Mouse (Mus musculus) left cerebral cortex, adult 9 months (tissue): ENCODE results near the gene Gm11037.

Experiments used
- DNase-seq, 2 experiments: peaks; one replicate each; pipeline ENCODE4 v3.0.0; 2022; ENCODE audit warnings: low spot score in 2 of 2

Gm11037 gene

DNA sequence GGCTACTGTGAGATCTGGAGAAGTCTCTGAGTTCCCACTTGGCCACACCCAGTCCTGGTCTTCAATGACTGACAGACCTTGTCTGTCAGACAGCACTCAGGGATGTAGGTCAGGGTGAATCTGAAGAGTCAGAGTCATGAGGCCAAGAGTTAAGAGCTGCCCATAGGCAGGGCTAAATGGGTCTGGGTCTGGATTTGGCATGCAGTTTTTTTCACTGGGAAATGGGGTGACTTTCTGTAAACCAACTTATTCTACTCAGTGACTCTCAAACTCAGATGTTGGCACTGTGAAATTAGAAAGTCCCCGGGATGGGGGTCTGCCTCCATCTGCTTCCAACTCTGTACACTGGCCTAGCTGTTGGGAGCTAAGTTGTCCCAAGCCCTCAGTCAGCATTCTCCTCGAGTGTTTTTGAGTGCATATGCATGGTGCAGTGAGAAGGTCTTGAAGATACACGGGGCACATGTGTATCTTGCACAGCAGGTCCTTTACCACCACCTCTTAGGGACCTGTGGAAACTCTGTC lies 4.6 kb upstream of the Gm11037 start:
- DNase-seq: no peak

DNA sequence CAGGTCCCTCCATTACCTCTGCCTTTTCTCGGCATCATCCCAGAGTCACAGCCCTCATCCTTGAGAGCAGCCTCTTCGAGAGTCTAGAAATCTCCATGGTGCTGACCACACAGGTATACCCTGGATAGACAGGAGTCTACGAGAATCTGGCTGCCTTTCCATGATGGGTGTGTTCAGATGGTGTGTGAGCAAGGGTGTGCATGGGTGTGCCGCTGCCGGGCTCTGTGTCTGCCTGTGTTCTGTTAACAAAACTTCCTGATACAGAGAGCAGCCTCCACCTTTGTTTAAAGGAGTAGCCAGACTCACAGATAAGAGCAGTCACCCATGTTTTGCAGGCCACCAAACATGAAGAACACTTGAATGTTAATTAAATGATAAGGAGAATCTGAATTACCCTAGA lies 3.5 kb upstream of the Gm11037 start:
- DNase-seq: no peak

DNA sequence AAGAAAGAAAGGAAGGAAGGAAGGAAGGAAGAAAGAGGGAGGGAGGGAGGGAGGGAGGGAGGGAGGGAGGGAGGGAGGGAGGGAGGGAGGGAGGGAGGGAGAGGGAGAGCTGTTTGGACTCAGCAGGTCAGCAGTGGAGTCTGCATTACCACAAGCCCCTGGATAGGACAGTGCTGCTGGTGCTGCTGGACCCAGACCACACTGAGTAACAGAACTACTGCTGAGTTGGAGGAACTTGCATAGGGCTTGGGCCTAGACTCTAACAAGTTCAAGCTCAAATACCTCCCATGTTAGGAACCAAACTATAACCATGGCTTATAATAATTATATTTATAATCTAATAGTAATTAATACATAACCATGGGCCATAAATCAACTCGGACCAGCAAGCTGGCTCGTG lies 2.4 kb upstream of the Gm11037 start:
- DNase-seq: no peak

DNA sequence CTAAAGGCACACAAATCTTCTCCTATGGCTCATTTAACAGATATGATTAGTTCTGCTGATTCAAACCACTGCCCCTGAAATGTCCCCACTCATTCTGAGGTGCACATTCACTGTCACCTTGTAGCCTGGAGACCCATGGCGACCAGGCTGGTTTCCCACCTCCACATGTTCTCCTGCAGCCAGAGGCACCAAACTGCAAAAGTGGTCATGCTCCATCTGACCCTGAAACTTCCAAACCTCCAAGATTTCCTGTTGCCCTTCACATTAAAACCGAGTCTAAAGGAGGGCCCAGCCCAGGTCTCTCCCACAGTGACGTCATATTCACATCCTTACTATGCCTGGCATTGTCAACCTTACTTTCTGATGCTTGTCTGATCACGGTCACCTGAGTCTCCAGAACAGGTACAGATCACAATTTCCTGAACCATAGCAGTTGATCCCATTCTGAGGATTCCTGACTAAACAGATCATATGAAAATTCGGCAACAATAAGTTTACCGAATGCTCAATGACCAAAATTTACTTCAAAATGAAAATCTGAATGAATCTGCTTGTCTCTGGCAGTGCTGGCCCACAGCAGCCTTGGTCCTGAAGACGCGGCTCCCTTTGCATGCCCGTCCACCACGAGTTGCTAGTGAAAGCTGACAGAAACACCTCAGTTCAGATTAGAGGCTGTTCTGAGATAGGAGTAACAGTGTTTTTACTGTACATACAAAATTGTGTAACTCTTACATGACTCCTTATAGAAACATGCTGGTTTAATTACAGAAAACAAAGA lies 997 bp upstream of the Gm11037 start:
- no peak for DNase-seq

DNA sequence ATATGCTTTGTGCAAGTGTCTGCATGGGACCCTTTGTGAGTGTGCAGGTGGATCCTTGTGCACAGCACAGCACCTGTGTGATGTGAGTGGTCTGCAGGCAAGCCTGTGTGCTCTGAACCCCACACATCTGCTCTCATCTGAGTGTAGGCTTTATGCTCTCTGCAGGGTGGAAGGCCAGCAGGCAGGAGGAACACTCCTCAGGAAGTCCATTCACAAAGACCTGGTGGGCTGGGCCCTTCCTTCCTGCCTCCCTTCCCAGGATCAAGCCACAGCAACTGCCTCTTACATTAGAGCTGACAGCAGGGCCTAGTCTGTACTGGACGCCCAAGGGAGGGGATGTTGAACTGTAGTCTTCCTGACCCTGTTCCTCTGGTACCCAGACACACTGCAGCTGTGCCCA lies 1.1 kb downstream of the Gm11037 start:
- no peak for DNase-seq

DNA sequence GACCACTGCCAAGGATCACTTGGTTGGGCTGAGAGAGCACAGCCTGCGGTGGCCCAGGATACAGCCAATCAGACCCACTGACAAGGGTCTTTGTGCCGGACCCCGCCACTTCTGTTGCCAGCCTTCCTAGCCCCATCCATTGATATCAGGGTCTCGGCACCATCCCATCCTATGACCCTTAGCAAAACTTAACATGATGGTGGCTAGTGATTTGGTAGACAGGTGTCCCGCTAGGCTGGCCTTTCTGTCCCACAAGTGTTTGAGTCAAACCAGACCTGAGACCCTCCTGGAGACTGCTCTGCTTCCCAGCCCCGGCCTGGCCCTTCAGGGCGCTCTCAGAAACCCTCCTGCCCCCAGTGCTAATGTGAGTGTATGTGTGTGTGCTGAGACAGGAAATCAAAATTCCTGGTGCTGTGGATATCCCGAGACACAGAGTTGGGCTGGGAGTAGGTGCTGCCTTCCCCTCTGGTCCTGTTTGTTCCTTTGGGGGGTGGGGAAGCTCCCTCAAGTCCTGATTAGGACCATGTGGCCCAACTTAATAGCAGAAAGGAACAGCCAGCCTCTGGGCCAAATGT lies 1.6 kb downstream of the Gm11037 start:
- DNase-seq: no peak

DNA sequence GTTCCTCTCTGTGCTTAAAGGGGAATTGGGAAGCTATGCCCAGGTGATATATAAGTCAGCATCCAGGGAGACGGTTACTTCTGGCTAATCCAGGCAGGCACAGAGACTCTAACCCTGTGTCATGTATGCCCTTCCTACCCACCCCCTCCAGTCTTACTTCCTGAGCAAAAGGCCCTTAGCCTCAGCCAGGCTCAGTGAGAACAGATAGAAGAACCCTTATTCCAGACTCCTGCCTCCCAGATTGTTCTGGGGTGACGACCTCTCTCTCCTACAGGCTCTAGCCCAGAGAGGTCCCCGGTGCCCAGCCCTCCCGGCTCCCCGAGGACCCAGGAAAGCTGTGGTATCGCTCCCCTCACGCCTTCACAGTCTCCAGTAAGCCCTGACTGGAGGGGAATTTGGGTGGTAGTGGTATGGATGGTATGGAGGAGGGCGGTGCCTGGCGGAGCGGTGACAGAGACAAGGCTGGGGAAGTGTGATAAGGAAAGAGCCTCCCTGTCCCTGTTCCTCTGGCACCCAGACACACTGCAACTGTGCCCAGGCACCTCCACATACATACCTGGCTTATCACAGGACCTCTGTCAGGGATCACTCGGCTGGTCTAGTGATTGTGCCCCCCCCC lies 2.3 kb downstream of the Gm11037 start:
- no peak for DNase-seq

DNA sequence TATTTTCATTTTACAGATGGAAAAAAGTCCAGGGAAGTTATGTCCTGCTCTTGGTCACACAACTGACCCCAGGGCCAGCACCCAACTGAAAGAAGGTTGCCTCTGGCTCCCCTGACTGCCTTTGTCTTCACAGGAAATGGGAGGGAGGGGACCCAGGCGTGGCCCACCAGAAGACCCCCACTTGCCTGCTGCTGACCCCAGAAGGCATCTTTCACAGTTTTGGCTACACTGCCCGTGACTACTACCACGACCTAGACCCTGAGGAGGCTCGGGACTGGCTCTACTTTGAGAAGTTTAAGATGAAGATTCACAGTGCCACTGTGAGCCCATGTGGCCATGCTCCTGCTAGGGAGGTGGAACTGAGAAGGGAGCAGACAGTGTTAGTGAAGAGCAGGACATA lies 5.0 kb downstream of the Gm11037 start:
- DNase-seq: no peak

DNA sequence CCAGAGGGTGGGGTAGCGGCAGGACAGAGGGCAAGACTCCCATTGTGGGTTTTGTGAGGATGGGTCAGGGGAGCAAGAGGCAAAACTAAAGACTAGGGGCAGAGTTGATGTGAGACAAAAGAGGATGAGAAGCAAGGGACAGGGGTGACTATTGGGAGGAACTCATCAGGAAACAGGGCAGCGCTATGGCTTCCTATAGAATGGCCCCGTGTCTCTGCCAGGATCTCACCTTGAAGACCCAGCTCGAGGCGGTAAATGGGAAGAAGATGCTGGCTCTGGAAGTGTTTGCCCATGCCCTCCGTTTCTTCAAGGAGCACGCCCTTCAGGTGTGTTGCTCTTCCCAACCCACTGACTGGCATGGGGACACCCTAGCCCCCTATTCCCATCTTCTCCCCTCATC lies 5.5 kb downstream of the Gm11037 start:
- DNase-seq: no peak

DNA sequence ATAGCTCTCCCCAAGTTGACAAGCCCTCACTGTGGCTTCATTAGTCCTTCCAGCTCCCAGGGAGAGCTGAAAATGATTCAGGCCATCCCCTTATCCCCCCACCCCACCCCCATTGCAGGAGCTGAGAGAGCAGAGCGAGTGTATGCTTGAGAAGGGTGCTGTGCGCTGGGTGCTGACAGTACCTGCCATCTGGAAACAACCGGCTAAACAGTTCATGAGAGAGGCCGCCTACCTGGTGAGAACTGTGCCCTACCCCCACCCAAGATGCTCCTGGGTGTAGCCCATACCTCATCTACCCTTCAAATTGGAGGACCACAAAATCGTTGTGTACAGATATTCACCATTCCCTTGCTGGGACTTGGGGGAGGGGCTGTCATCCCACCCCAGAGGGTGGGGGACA lies 6.0 kb downstream of the Gm11037 start:
- DNase-seq: no peak

DNA sequence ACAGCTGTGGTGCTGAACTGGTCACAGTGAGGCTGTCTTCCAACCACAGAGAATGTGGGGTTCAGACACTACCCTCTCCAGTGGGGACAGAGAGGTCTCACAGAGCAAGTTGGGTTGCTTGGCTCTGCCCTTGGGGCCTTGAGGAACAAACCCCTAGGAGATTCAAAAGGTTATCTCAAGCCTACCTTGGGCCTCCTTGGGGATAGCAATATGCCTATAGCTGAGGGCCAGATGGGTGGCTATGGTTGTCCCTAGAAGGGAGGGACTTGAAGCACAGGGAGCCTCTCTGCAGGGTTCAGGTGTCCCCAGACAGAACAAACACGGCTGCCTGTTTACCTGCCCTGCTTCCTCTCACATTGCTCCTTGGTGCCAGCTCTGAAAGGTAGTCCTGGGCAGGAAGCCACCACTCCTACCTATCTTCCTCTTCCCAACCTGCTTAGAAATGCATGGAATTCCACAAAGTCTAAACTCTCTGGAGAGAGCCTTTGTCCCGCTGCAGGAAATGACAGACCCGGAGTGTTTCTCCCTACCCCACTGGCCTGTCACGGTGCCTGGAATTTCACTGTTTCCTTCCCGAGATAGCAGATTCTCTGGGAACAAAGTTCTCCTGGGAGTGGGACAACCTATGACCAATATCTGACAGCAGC lies 6.7 kb downstream of the Gm11037 start:
- no peak for DNase-seq

DNA sequence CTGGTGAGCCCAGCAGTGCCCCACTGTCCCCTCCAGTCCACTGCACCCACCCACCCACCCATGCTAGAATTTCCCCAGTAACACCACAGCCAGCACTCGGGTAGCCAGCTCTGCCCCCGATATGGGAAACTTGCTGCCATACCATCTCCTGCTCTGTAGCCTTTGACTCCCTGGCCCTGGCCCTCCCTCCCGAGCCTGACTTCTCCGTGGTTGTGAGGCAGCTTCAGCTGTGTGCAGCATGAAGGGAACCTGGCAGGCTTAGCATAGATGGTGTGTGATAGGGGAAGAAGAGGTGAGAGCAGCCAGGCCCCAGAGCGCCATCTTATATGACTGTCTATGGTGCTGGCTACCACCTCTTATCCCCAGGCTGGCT lies 7.2 kb downstream of the Gm11037 start:
- DNase-seq: no peak

DNA sequence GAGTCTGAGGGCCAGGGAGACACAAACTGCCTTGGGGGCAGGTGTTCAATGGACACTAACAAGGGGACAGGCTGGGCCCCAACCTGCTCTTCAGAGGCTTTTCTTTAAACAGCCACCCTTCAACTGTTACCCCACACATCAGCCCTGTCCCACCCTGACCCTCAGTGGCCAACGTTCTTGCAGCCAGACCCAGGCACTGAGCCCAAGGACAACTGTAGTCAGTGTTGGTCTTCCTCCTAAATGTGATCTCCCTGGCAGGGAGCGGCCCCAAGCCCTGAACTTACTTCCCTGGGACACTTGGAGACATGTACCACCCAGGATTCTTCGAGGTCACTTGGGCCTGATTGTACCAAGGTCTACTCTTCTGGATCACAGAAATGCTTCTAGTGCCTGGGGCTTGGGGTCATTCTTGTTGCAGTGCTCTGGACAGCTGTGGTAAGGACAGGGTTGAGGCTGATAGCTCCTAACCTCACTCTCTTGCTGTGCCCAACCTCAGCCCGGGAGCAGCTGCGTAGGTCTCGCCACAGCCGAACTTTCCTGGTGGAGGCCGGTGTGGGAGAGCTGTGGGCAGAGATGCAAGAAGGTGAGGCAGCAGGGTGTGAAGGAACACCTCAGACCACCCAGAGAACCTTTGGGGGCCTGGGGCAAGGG lies 8.2 kb downstream of the Gm11037 start:
- DNase-seq: no peak

DNA sequence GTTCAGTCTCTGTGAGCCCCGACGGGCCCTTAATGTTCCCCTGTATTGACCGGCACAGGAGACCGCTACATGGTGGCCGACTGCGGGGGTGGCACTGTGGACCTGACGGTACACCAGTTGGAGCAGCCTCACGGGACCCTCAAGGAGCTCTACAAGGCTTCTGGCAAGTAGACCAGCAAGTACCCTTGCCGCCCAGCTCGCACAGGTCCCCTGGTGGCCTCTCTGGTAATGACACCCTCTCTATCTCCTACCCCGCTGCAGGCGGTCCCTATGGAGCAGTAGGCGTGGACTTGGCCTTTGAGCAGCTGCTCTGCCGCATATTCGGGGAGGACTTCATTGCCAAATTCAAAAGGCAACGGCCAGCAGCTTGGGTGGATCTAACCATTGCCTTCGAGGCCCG lies 9.3 kb downstream of the Gm11037 start:
- DNase-seq: peak in 1 of 2 experiments; percentile 42

DNA sequence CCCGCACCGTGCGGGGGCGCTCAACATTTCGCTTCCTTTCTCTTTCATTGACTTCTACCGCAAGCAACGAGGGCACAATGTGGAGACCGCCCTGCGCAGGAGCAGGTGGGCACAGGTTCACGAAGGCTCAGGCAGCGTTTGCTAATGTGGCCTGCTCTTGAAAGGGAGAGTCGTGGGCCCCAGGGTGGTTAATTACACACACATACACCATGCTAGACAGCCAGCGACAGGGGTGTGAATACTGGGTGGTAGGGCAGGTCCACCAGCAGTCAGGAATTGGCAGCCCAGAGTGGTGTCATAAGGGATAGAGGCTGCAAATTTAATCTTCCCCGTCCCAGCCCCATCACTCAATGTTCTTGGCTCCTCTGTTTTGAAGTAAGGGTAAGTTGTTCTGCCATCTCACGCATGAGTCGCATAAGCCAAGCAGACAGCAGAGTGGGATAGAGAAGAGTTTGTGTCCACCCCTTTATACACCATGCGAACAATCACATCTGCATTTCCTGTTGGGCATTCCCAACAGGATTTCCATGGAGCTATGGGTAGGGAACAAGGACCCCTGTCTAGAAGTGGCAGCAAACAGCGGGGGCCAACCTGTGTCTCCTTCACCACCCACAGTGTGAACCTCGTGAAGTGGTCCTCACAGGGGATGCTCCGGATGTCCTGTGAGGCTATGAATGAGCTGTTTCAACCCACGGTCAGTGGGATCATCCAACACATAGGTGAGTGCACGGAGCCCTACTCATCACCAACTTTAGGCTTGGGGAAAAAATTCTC lies 9.9 kb downstream of the Gm11037 start:
- no peak for DNase-seq

DNA sequence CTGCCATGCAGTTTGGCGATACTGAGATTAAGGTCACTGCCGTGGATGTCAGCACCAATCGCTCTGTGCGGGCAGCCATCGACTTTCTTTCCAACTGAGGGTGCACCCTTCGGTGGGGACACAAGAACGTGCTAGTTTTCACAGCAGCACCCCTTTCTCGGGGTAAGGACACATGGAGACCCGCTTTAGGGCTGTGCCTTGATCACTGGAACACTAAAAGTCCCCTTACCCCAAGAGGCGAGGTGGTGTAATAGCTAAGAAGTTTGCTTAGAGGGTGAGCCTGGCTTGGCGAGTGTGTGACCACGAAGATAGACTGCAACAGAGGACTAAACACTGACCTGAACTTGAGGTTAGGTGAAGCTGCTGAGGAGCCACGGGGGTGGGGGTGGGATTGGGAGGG lies 11.8 kb downstream of the Gm11037 start:
- no peak for DNase-seq

DNA sequence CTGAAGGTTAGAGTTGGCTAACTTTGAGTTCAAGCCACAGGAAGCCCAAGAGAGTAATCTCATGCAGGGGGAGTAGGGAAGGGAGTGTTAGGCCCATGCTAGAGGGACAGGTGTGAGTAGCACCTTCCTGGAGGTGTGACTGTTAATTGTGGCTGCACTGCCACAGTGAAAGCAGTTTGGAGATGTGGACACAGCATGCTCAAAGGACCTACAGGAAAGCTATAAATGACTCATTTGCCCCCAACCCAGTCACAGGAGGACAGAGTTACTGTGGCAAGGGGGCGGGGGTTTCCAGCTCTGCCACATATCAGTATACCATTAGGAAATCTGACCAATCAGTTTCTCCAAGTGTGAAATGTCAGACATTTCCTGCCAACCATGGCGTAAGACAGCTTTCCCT lies 12.2 kb downstream of the Gm11037 start:
- no peak for DNase-seq

DNA sequence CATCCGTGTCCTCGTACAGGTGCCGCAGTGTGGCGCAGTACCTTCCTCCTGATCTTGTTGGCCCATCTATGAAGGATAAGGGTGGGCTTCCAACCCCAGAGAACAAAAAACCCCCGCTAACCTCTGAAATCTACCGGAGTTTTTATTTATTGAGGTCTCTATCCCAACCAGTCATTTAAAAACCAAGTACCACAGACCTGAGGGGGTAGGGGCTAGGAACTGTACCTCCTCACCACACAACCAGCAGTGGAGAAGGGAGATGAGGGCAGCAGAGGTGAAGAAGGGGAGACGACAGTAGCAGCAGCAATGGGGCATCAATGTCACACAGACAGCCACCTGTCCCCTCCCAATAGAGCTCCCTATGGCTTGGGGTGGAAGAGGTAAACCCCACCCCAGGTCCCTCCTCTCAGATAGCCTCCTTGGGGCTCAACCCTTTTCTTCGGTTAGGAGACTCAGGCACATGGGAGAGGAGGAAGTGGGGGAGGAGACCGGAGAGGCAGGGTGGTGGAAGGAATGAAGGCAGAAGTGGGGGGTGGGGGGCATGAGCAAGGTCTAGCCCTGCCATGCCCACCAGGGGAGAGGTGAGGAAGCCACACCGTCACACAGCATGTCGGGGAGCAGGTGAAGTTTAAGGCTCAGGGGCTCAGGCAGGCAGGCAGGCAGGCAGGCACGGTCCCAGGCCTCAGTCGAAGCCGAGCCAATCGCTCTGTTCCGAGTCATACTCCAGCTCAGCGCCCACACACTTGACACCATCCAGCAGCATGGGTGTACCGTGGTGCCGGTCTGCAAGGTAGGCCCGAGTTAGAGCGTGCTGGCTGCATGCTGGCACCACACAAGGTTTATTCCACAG lies 13.1 kb downstream of the Gm11037 start:
- DNase-seq: no peak

DNA sequence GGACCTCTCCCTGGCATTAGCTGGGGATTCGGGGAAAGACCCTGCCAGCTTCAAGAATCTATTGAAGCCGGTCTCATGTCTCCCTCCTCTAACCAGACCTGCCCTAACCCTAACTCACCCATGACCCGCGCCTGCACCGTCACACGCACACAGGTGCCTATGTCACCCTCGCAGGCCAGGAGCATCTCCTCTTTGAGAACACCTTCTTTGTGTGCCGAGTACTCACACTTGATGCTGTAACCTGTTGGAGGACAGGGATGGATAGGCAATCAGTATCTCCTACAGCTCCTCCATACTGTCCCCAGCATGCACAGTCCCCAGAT lies 13.7 kb downstream of the Gm11037 start:
- no peak for DNase-seq

DNA sequence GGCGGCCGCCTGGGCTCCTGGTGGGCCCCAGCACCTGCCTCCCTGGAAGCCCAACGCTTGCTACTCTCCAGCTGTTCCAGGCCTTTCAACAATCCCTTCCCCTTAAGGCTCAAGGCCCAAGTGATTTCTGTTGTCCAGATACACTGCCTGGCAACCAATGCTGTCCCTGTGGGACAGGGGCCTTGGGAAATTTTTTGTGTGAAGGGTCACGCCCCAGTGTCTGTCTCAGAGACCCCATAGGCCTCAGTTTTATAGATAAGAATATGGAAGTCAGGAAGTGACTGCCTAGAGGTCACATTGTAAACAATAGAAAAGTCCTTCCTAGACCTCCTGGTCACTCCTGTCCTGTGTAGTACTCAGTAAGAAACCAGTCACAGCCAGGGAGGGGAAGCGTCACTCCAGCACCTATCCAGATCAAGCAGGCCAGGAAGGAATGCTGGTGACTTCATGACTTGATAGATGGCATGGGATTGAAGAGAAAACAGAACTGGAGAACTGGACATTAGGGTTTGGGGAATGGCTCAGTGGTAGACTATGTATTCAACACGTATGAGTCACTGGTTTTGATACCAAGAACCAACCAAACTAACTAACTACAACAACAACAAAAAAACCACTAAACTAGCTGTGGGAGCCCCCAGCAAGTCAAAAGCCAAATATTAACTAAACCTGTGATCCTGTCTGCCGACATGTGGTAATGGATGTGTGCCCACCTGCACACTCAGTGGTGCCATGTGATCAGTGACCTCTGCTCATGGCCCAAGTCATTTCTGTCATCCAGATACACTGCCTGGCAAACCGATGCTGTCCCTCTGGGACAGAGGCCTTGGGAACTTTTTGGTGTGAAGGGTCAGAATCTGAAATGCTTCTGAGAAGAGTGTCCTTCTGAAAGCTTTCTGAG lies 15.3 kb downstream of the Gm11037 start:
- DNase-seq: no peak
